Mouse (Mus musculus) left cerebral cortex, postnatal 14 days (tissue): ENCODE data around the gene Cisd1. TPM values are rescaled to one million over a fixed set of nuclear protein-coding genes. Genes with fewer than 3 reads are reported as not detected.
A peak's percentile ranks its signal among the peaks of the same experiment; 100 is the strongest.
"Not testable (repeated sequence)": the region's sequence is repeated elsewhere in the genome, so short reads cannot be mapped to it uniquely, and the experiment has no call there.

Source experiments
- DNase-seq, 2 experiments: peaks; one replicate each; pipeline ENCODE4 v3.0.0; 2021 to 2022; ENCODE audit warnings: low spot score in 2 of 2, mixed read lengths in 1 of 2
- intact Hi-C: fragments of 180-260 bp; cut with DNase I; formaldehyde crosslinking; loops from one replicate; pipeline ENCODE4 v1.15.1; 2025
- long read RNA-seq, 2 experiments: library from polyadenylated mRNA; stranded (forward); transcript quantifications; one replicate each; pipeline ENCODE4 v2.0.0; 2021
- total RNA-seq, 2 experiments: library from RNA; stranded (reverse); gene quantifications; 2 replicates each; pipeline ENCODE4 v1.2.3; 2021

Cisd1 gene
- 100 to 1,000 TPM; 134 to 138 TPM for total RNA-seq
- long read RNA-seq, experiment 1, transcript Cisd1-201 (3 exons, 1,084 nt) = major isoform, 182 of 186 reads
- long read RNA-seq, experiment 1, partial matches to known transcripts = 4 of 186 reads
- long read RNA-seq, experiment 1, other reads (novel, unspliced or antisense) = 0 of 186 reads
- long read RNA-seq, experiment 2, transcript Cisd1-201 (3 exons, 1,084 nt) = major isoform, 143 of 147 reads
- long read RNA-seq, experiment 2, partial matches to known transcripts = 4 of 147 reads
- long read RNA-seq, experiment 2, other reads (novel, unspliced or antisense) = 0 of 147 reads

DNA sequence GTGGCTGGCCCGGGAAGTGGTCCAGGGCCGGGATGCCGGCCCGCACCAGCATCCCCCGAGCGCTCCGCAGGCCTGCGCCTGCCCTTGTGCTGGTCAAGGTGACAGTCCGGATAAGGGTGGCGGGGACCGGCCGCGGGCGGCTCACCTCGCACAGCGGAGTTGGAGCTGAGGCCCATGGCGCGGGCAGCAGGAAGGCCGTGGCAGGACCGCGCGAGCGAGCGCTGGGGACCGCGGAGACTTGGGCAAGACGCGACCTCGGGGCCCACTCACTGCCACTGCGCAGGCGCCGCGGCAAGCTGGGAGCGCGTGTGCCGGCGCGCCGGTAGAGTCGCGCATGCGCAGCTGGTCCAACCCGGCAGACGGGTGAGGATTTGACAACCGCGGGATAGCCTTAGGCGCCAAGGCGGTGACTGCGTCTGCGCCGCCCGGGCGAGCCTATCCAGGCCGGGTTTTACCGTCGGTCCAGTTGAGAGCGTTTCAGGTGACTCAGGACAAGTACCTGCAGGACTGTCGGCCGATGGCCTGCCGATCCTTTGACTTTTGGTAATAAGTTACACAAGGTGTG, at the start of gene Cisd1:
Cisd1 (minus strand) TSS at position 376 of the 565 bp plus-strand sequence.
- DNase-seq = peak; percentile 93 to 95
- intact Hi-C loops = no loop called here

DNA sequence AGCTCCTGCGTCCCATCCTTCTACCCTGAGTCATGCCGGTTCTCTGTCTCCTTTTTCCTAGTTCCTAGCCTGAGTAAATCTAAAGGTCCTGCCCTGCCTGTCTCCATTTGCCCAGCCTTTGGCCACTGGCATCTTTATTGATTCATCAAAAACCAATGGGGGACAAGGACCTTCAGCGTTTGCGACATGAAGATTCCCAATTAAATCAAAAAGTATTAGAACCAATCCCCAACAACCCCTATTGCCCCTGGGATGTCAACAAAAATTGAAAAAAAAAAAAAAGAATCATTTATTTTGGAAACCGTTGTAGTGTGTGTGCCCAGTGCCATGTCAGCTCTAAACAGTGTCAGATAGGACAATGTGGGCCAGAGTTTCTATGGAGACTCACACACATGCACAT, 44.6 kb upstream of the Cisd1 start:
- DNase-seq = no peak
- intact Hi-C loops = no loop called here

DNA sequence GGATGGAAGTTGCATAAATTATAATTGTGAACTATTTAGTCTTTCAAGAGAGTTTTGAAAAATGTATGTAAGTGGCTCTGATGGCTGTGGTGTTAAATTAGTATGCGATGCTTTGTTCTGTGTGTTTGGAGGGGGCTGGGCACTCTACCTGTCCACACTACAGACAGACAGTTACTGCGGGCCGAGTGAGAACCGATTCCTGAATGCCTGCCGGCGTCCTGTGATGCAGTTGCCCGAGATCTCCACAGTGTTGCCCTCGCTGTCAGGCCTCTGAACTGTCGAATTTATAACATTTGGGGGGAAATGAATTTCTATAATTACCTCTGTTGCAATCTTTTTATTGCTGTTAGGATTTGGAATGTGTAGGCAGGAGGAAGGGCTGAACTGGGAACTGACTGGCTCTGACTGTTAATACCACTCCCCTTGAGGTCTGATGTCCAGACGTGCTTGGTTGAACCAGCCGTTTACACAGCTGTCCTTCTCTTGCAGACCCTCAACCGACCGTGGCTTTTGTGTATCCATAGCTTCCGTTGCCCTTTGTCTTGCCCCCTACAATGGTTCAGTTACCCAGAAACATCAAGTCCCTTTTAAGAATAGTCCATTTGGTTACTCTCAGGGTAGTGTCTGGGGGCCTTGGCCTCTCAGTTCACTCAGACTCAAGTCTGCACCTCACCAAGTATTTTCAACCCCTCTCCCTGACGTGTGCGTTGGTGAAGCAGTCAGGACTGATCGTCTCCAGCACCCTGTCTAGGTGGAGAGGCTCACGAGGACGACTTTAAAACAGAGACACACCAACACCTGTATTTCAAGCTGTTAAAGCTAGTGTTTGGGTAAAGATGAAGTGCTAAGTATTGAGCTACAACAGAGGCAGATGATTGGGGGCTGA, 39.6 kb upstream of the Cisd1 start:
- intact Hi-C loops = no loop called here
- no peak for DNase-seq

DNA sequence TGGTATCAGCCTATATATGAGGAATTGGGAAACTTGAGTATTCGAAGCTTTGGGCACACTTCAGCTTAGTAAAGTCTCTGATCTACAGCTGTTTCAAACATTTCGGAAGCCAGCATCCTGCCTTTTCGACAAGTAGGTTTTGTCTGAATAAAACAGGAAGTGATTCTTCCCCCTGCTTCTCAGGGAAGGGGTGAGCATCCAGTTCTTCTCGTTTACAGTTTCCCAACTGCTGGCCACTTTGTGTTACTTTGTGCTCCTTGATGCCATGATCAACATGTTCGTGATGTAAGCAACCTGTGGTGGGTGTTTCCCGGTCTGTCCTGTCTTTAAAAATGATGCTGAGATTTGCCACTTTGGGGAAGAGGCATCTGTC, 38.8 kb upstream of the Cisd1 start:
- intact Hi-C loops, DNase-seq: not testable (repeated sequence)

DNA sequence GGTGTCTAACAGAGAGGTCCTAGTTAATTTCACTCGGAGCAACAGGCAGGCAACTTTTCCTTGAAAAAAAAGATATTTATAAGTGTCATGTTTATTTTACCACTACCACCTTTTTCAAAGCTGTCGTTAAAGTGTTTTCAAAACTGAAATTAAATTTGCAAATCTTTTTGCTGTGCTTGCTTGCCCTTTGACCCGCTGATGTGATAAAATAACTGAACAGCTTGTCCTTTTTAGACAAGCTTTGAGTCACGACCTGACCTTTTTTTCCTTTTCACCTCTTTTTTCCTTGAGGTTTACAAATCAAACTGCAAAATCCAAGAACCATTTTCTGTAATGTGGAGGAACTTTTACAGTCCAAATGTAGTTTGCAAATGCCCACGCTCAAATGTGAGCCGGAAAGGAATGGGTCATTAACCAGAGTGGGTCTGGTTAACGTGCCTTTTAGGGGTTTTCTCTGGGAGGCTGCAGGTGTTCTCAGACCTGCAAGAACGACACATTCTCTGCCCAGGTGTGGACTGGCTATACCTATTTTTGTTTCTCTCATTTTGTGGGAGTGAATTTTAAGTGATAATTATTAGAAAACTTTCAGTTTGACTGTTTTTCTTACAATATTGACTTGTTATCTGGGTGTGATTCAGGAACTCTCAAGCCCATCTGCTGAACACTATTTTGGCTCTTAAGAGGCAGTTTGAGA, 38.3 kb upstream of the Cisd1 start:
- intact Hi-C loops = no loop called here
- DNase-seq = no peak

DNA sequence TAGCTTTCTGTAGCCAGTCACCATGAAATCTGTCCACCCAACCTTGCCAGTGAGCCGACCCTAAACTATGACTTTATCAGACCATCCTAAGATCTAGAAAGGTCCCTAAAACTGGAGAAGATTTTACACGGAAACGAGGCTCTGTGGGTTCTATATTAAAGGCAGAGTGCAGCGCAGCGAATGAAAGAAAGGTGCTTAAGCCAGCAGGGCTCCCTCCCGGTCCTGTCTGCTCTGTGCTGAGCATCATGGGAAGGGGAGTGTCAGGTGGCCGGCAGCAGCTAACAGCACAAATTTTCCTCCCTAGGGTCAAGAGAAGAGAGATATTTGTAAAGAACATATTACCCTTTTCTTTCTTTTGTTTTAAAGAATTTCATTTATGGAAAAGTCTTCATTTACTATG, 37.4 kb upstream of the Cisd1 start:
- DNase-seq = no peak
- intact Hi-C loops = no loop called here

DNA sequence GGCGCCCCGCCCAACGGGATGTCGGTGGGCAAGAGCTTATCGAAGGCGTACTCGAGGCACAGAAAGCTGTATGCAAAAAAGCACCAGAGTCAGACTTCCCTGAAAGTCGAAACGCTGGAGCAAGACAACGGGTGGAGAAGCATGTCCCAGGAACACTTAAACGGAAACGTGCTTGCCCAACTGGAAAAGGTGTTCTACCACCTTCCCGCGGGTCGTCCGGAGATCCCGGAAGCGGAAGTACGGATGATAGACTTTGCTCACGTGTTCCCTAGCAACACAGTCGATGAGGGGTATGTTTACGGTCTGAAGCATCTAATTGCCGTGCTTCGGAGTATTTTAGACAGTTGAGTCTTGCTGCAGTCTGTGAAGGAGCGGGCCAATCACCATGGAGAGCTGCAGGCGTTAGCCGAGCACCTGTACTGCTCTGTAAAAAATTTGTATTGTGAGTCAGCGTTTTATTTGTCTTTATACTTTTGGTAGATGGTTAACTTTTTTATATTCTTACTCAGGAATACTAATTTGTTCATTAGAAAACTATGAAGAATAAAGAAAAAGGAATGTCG, 36.8 kb upstream of the Cisd1 start:
- intact Hi-C loops = no loop called here
- no peak for DNase-seq

DNA sequence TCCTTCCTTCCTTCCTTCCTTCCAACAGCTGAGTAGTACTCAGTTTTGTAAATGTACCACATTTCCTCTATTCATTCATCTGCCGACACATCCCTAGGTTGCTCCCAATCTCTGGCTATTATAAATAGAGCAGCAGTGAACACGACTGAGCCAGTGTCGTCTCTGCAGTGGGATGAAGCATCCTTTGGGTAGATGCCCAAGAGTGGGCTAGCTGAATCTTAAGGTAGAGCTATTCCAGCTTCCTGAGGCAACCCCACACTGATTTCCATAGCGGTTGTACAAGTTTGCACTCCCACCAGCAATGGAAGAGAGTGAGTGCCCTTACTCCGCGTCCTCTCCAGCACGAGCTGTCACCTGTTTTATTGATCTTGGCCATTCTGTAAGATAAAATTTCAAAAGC, 35.7 kb upstream of the Cisd1 start:
- intact Hi-C loops = no loop called here
- peak; percentile 53 to 72 for DNase-seq

DNA sequence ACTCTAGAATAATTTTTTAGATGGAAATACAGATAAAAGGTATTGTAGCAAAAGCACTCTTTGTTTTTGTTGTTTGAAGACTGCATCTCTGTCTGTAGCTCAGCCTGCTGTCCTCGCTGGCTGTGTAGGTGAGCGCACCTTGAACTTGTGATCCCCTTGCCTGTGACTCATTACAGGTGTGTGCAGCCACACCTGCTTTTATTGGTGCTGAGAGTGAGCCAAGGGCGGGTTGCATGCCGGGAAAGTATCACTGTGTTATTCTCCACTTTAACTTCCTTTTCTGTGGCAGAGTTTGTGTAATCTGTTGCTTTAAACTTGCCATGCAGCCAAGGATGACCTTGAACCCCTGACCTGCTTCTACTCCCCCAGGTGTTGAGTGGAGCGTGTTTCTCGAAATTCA, 31.3 kb upstream of the Cisd1 start:
- no peak for DNase-seq
- intact Hi-C loops = no loop called here

DNA sequence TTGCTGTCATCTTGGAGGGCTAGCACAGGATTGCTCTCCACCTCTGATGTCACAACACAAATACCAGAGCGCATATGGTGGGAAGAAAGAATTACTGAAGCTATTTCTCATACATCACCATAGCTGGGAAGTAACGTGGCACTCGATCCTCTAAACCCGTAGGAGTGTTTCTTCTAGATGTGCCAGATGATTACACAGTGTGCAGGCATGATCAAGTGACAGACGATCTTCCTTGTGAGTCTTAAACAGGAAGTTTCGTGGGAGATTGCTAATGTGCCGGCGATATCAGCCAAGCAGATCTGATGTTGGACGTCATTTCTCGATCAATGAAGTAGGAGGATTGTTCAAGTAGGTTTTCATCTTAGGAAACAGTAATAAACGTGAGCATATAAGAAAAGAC, 29.0 kb upstream of the Cisd1 start:
- intact Hi-C loops = no loop called here
- DNase-seq = no peak

DNA sequence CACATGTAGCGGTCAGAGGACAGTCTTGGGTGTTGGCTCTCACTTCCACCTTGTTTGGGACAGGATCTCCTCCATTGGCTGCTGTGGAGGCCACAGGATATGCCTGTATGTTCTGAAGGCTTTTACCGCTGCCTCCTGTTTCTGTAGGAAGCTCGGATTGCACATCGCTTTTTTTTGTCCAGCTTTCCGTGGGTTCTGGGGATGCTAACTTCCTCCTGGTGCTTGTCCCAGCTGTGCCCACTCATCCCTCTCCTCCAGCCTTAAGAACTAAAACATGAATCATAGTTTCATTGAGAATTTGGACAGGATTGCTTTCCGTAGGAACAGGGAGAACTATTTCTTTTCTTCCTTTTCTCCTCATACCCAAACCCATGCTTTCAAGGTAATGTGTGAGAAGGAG, 27.1 kb upstream of the Cisd1 start:
- peak; percentile 25 to 37 for DNase-seq
- intact Hi-C loops = no loop called here

DNA sequence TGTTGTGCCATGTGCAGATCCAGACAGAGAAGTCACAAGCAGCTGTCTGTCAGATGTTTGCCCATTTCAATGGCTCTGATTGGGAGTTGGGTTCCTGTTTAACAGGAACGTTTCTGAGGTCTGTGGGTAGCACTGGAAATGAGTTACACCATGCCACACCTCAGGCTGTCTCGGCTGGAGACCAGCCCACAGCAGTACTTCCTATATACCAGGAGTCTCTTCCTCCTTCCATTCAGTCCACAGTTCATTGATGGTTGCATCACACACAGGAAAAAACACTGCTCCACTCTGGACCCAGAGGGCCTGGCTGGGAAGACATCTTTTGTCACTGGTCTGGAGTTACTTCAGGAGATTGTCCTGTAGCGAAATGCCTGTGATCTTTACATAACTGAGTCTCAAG, 24.7 kb upstream of the Cisd1 start:
- DNase-seq = no peak
- intact Hi-C loops = no loop called here

DNA sequence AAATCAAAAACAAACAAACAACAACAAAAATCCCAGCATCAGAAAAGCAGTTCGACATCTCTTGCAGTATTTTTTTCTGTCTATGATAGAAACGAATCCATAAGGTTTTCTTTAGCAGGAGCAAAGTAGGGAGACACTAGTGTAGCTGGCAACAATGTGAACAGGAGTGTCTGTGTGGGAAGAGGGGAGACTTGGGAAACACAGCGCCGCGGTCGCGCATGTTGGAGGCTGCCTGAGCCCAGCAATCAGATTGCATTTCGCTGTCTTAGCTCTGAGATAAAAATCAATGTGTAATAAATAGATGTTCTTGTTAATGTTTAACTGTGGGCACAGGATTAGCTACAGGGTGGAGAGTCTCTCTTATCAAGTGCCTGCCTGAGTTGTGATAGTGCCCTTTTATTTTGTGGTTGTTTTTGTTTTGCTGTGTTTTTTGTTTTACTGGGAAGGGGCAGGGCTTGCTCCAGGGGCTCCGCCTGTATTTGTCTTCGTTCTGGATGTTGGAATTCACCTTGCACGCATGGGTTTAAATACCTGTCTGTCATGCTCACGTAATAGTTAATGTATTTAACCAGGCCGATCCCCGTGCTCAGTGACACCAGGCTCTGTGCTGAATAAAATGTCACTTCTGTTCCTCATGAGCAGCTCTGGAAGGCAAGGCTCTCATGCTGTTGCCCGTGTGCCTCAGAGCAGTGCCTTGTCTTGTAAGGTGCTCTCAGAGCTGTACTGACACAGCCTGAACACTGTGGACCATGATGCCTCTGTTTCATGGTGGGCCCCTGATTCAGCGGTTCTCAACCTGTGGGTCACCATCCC, 23.6 kb upstream of the Cisd1 start:
- DNase-seq = peak; percentile 41 to 53
- intact Hi-C loops = no loop called here

DNA sequence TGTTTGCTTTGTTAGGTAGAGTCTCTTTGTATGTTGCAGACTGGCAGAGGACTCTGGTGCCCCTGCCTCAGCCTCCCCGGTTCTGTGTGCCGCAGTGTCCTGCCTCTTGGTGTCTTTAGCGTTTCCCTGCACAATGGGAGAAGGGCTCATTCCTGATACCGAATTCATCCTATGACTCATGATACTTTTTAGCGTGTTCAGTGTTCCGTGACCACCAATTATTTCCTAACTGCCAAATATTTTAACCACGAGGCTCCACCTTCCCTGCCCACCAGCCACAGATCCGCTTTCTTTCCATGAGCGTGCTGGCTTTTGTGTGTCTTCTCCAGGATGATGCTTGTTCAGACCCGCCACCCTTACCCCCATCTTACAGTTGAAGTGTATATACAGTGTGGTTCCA, 19.1 kb upstream of the Cisd1 start:
- intact Hi-C loops = no loop called here
- DNase-seq = no peak

DNA sequence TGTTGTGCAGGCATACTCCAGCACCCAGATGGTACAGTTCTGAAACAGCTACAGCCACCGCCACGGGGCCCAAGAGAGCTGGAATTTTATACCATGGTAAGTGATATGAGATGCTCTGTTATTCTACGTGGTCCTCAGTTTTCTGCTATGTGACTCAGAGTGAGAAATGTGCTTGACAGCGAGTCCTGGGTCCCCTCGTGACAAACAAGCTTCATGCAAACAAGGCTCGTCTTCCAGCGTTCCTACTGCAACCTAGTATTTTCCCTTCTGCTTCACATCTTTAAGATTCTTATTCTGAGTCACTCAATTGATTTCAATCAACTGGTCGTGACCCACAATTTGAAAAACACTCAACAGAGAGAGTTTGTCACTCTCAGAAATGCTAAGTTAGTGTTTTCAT, 18.7 kb upstream of the Cisd1 start:
- intact Hi-C loops = no loop called here

DNA sequence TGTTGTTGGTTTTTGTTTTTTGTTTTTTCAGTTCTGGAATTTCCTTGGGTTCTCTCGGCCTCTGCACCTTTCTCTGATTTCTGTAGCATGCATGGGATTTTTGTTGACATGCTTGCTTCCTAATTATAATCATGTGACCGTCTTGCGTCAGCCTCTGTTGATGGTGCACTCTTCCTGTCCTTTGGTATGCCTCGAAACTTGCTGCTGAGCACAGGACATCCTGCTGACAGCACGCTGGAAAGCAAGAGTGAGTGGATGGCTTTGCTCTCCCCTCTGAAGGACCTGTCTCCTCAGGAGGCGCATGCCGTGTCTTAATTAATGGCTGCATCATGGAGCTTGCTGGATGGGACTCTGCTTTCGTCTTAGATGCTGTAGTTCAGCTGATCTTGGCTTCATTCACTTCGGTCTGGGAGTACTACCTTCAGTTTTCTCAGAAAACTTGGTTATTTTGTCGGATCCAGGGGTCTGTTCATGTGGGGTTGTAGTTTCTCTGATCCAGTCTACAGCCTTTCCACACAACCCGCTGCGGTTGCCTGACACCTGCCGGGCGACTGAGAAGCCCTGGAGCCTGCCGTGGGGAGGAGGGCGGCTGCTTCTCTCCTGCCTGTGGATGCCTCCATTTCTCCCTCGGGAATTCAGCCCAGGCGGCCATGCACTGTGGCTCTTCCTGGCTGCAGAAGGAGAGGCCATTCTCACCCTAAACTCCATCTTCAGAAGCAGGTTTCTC, 17.2 kb upstream of the Cisd1 start:
- intact Hi-C loops = no loop called here

More for the DNA sequence above, 18.7 kb upstream of the Cisd1 start:
- no peak for DNase-seq

DNA sequence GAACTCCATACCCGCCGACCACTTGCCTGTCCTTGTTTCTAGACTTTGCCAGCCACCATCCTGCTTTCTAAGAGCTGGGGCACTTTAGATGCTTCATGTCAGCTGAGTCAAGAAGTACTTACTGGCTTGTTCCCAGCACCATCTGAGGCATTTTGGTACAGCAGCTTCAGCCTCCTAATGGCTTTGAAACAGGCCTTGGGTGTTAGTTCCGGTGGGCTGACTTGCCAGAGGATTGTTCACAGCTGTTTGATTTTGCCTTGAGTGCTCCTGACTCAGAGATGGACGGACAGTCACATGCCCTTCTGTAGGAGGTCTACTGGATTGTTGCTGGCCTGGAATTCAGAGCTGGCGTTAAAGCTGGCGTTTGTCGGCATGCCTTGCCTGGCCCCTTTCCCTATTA, 16.3 kb upstream of the Cisd1 start:
- intact Hi-C loops = no loop called here
- no peak for DNase-seq

More for the DNA sequence above, 17.2 kb upstream of the Cisd1 start:
- DNase-seq = no peak

DNA sequence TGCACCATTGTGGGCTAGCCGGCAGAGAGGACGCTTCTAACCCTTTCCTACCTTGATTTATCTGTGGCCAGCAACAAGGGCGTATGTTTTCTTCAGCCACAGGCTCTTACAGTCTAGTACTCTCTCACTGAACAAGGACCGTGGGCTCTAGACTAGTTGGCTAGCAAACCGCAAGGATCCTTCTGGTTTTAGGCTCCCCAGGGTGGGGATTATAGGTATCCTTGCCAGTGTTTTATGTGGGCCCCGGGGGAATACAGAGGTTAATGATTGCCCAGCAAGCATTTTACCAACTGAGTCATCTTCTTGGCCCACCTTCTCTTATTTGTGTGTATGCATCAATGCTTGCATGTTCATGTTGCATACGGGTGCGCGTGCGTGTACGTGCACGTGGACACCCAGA, 10.2 kb upstream of the Cisd1 start:
- no peak for DNase-seq
- intact Hi-C loops = no loop called here
